Mouse (Mus musculus): Measurements from ENCODE around the gene Fanci.

The Fanci gene

GRCm38 (mm10) chr7:79447486-79447885 is 55.8 kb downstream of the Fanci start:
- in situ Hi-C loops (cut with MboI, MseI): no loop called here

- in situ Hi-C loops (cut with MboI, MseI): no loop called here
Observed at GRCm38 (mm10) chr7:79461721-79462120, 70.0 kb downstream of the Fanci start.

DNA sequence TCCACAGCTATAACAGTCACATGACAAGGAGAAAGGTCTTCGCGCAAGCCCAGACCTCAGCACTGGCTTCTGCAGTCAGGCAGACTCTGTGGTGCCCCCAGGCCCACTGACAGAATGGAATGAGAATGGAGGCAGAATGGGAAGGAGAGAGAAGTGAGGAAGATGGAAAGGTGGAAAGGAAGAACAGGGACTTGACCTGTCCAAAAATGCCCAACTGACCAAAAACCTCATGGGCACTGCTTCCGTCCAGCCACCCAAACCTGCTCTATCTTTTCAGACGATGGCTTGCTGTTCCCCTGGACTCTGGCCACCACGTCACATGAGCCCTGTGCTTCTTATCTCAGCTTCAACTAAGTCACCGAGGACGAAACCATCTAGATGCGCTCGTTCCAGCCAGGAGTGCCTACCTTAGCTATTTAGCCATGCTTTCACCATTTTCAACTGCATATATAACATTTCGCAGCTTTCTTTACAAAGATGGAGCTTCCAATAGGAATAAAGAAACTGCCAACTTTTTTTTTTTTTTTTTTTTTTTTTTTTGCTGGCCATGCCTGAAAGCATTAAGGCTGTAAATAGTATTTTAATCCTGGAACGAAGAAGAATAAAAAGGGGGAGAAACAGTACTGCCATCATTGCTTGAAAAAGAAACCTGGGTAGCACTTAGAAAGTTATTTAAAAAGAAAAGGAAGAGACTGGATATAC is 71.8 kb downstream of the Fanci start:
- in situ Hi-C loops (cut with MboI, MseI): no loop called here

- in situ Hi-C loops (cut with MboI, MseI): no loop called here
Observed at GRCm38 (mm10) chr7:79464776-79465420, 73.2 kb downstream of the Fanci start.

GRCm38 (mm10) chr7:79465461-79466044 is 73.8 kb downstream of the Fanci start:
- in situ Hi-C loops (cut with MboI, MseI): no loop called here

DNA sequence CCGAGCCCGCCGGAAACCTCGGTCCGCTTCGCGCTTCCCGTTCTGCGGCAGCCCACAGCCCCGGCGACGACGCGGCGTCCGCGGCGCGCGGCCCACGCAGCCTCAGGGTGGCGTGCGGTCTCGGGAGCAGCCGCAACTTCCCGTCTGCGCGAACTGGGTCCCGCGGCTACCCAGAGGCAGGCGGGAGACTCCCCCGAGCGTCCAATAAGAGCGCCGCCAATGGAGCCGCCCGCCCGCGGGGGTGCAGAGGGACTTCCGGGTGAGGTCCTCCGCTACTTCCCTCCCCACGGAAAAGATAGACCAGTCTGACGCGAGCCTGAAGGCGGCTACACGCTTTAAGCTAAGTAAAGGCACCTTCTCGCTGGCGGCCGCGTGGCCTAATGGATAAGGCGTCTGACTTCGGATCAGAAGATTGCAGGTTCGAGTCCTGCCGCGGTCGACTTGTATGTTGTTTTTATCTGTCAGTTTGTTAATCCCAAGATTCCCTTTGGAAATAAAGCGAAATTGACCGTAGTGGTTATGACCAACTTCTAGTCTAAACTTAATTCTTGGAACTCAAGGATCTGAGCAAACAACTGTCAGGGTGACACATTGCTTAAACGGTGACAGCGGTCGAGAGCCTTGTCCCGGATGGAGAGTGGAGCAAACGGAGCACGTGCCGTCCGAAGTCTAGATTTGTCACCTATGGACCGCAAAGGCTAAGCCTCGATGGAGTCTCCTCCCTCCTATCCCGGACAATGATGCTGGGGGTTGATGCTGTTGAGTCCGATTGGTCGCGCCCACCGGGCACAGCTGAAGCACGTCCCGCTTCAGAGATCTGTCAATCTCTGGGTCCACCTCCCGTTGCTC is 74.5 kb downstream of the Fanci start, which contains the start of gene Polg:
Polg (minus strand) TSS at position 310 of the 849 bp plus-strand sequence.
- in situ Hi-C loops (cut with MboI, MseI): no loop called here

DNA sequence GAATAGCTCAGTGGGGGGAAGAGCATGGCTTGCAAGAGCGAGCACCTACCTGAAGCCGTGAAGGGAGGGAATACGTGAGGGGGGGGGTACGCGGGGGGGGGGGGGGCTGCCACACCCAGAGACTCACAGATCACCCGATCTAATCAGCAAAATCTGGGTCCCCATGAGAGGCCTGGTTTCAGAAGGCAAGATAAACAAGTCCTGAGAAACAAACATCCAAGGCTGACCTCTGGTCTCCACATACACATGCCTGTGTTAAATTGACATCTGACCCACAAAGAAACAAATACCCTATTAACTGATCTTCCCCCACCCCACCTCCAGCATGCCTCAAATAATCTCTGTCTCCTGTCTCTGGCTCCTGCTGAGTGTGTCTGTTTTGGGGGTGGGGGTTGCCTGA is 76.2 kb downstream of the Fanci start:
- in situ Hi-C loops (cut with MboI, MseI): no loop called here

GRCm38 (mm10) chr7:79468994-79469393 is 77.3 kb downstream of the Fanci start:
- in situ Hi-C loops (cut with MboI, MseI): no loop called here

DNA sequence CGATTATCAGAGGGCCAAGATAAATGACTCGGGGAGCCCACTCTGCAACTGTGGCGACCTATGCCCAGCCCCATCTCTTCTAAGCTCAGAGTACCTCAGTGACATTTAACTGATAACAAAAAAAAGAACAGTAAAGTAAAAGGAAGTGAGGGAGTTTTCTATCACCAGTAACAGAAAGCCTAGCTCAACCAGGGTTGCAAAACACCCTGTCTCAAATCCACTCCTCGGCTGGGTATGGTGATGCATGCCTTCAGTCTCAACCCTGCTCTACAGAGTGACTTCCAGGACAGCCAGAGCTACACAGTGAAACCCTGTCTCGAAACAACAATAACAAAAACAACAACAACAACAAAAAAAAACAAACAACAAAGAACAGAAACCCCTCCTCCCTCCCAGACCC is 78.0 kb downstream of the Fanci start:
- in situ Hi-C loops (cut with MboI, MseI): loop anchor here (5.0 to 10.0 kb wide), 3 partner anchors 92 to 225 kb away; no protein-coding TSS in a partner anchor

GRCm38 (mm10) chr7:79470718-79471117 is 79.0 kb downstream of the Fanci start:
- in situ Hi-C loops (cut with MboI, MseI): loop anchor here (5.0 to 10.0 kb wide), 3 partner anchors 93 to 226 kb away; no protein-coding TSS in a partner anchor

- in situ Hi-C loops (cut with MboI, MseI): loop anchor here (5.0 to 10.0 kb wide), 3 partner anchors 94 to 227 kb away; no protein-coding TSS in a partner anchor
Observed at GRCm38 (mm10) chr7:79471436-79471835, 79.7 kb downstream of the Fanci start.

GRCm38 (mm10) chr7:79472792-79473191 is 81.1 kb downstream of the Fanci start:
- in situ Hi-C loops (cut with MboI, MseI): loop anchor here (5.0 to 10.0 kb wide), 3 partner anchors 95 to 228 kb away; no protein-coding TSS in a partner anchor

DNA sequence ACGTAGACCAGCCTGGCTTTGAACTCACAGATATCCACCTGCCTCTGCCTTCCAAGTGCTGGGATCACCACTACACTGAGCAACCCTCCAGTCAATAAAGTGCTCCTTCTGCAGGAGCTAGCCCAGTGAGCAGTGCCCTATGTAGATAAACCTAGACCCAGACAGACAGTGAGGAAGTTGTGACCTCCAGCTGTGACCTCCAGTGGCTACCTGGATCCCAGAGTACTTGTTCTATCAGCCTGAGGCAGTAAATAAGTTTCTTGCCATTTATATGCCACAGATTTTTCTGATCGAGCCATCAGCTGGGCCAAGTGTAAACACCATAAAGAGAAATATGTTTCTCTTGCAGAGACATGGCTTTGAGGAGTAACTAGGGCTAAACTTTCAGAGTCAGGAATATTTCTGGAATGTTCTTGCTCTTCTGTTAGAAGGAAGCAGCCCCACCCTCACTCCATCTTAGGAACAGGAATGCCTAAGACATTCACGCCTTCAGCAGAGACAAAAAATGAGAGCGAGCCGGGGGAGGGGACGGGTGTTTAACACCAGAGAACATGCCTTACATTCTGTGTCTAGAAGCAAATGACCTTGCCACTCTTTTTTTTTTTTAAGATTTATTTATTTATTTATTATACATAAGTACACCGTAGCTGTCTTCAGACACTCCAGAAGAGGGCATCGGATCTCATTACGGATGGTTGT is 81.9 kb downstream of the Fanci start:
- in situ Hi-C loops (cut with MboI, MseI): loop anchor here (5.0 to 10.0 kb wide), 3 partner anchors 96 to 229 kb away; no protein-coding TSS in a partner anchor

GRCm38 (mm10) chr7:79474831-79475399 is 83.2 kb downstream of the Fanci start:
- in situ Hi-C loops (cut with MboI, MseI): loop anchor here (5.0 to 10.0 kb wide), 3 partner anchors 98 to 230 kb away; no protein-coding TSS in a partner anchor

- in situ Hi-C loops (cut with MboI, MseI): no loop called here
Observed at GRCm38 (mm10) chr7:79486528-79486927, 94.8 kb downstream of the Fanci start.

- in situ Hi-C loops (cut with MboI, MseI): loop anchor here in 1 of 2 experiments (5.0 kb wide), 2 partner anchors 53 to 98 kb away; no protein-coding TSS in a partner anchor
Observed at GRCm38 (mm10) chr7:79493915-79494314, 102.2 kb downstream of the Fanci start.

GRCm38 (mm10) chr7:79495988-79496815 is 104.5 kb downstream of the Fanci start:
- in situ Hi-C loops (cut with MboI, MseI): loop anchor here in 1 of 2 experiments (5.0 kb wide), 2 partner anchors 36 to 96 kb away; no protein-coding TSS in a partner anchor

GRCm38 (mm10) chr7:79496816-79497328 is 105.1 kb downstream of the Fanci start:
- in situ Hi-C loops (cut with MboI, MseI): loop anchor here in 1 of 2 experiments (5.0 kb wide), 2 partner anchors 35 to 95 kb away; no protein-coding TSS in a partner anchor

DNA sequence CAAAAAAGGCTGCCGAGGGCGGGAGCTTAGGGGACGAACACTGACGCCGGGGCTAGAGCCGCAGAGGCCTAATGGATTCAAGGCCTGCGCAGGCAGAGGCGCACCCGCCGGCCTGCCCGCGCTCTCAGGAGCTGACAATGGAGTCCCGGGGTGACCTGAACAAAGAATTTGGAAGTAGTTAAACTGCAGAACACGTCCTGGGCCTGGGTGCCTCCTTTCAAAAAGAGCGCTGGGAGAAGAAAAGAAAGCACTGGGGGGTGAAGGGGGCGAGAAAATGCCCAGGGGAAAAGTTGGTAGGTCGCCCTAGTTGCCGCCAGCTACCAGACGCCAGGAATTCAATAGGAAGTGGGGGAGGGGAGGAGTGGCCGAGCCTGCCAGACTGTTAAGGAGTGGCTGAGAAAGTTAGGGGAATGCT is 106.0 kb downstream of the Fanci start:
- in situ Hi-C loops (cut with MboI, MseI): loop anchor here in 1 of 2 experiments (5.0 kb wide), 2 partner anchors 35 to 95 kb away; no protein-coding TSS in a partner anchor
